Mouse (Mus musculus) lung, postnatal 0 days (tissue): ENCODE data around the gene Toe1.

Experiments
- CTCF ChIP-seq: IDR thresholded peaks from 2 replicates; pipeline ENCODE4 v1.5.1; 2016; ENCODE audit warnings: antibody characterized with exemption, mild to moderate bottlenecking
- EP300 ChIP-seq: IDR thresholded peaks from 2 replicates; pipeline ENCODE4 v1.6.1; 2016; ENCODE audit warnings: antibody characterized with exemption, mild to moderate bottlenecking, control low read depth

DNA sequence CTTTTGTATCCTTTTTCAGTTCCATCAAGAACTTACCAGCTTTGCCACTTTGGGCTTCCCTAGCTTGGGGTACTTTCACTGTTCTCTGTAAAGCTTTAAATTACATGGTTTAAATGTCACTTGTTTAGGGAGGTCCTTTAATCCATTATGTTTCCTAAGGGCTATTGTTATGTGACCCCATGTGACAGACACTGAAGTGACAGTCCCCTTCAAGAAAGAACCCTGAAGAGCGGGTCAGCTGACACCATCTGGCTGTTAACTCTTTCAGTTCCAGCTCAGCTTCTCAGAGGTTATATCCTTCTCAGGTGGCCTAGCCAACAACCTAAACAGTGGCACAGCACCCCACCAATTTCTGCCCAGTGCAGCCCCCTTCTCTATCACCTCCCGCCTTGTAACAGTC lies 46.8 kb upstream of the Toe1 start:
- no peak for TF ChIP-seq CTCF
- no peak for TF ChIP-seq EP300
